Mouse (Mus musculus): ENCODE results near the gene Mgp. TPM values are rescaled to one million over a fixed set of nuclear protein-coding genes. Genes with fewer than 3 reads are reported as not detected.
A peak's percentile ranks its signal among the peaks of the same experiment; 100 is the strongest.

The Mgp gene
- polyA plus RNA-seq, 1 experiment from 2014 or later: 1,851 TPM

DNA sequence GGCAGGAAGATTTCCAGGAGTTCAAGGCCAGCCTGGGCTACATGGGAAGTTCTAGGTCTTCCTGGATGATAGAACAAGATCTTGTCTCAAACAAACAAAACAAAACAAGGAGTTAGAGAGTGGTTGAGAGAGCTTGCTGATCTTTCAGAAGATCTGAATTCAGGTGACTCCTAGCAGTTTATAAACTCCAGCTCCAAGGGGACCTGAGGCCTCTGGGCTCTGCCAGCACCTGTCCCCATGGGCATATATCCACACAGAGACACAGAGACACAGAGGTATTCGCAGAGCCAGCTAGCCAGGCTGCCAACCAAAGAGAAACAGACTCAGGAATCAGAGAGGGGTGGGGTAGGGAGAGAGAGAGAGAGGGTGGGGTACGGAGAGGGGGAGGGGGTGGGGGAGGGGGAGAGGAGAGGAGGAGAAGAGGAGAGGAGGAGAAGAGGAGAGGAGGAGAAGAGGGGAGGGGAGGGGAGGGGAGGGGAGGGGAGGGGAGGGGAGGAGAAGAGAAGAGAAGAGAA is 37.2 kb upstream of the Mgp start:
- Histone ChIP-seq H3K27me3 (replicated peaks; ENCODE audit: insufficient read depth, low read length) (no peaks in the 10 kb centered on the region), H3K27ac (ENCODE audit: low read length) (peak overlapping the region; percentile 57; the same call in 1 of the 2 replicates), H3K36me3 (ENCODE audit: insufficient read depth, low read length) (no peaks in the 10 kb centered on the region), H3K9ac (replicated peaks; ENCODE audit: low read depth) (no peak overlapping the region), H3K9me3 (ENCODE audit: low read length) (no peaks in the 10 kb centered on the region), H3K4me2 (replicated peaks; ENCODE audit: low read depth, low read length) (no peak overlapping the region), H3K4me1 (ENCODE audit: insufficient read depth, low read depth, low read length) (no peaks in the 10 kb centered on the region; the same call in 1 of the 2 replicates), H3K4me3 (ENCODE audit: low read depth, low read length) (no peak overlapping the region)
- 70% methylated on average over 1 of the region's 2 CpGs for WGBS
- no peak for ATAC-seq
- TF ChIP-seq CTCF (IDR thresholded peaks at IDR 0.05) (no peak), EP300 (IDR thresholded peaks at IDR 0.05) (no peak)
- no peak for DNase-seq (ENCODE audit: low spot score)

DNA sequence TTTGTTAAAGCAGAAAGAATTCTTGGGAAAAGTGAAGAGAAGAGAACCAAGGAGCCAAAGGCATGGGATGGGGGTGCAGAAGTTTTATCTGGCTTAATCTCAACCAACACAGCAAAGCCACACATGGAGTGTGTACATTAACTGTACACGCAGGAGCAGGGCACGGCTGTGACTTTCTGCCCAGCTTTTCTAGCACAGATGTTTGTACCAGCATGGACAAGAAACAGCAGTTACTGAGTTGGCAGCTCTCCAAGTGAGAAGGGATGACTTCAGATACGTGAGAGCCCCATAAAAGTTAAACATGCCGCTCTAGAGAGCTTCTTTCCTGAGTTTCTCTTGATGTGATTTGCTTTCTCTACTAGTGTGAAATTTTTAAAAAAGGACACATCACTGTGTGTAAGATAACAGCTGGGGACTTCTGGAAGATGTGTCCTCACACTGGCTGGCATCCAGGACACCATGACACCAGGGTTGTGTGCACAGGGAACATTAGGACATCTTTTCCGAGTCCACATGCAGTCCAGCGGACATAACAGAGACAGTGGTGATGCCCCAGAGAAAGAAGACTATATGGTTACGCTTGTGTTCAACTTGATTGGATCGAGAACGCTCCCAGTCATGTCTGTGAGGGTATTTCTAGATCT is 34.7 kb upstream of the Mgp start:
- H3K9me3 ChIP-seq (ENCODE audit: low read length): no peaks in the 10 kb centered on the region
- no peaks in the 10 kb centered on the region for H3K36me3 ChIP-seq (ENCODE audit: insufficient read depth, low read length)
- peak; percentile 42 for ATAC-seq
- peak overlapping the region; percentile 48 for H3K27ac ChIP-seq (ENCODE audit: low read length)
- no peak overlapping the region for H3K9ac ChIP-seq (replicated peaks; ENCODE audit: low read depth)
- WGBS: 48% methylated on average over 9 of the region's 9 CpGs
- no peaks in the 10 kb centered on the region for H3K27me3 ChIP-seq (replicated peaks; ENCODE audit: insufficient read depth, low read length)
- no peak overlapping the region for H3K4me2 ChIP-seq (replicated peaks; ENCODE audit: low read depth, low read length)
- TF ChIP-seq EP300 (IDR thresholded peaks at IDR 0.05) (peak; percentile 28; the same call in 1 of the 2 replicates), CTCF (IDR thresholded peaks at IDR 0.05) (no peak)
- no peaks in the 10 kb centered on the region; the same call in 1 of the 2 replicates for H3K4me1 ChIP-seq (ENCODE audit: insufficient read depth, low read depth, low read length)
- no peak overlapping the region for H3K4me3 ChIP-seq (ENCODE audit: low read depth, low read length)
- DNase-seq (ENCODE audit: low spot score): peak; percentile 73

GRCm38 (mm10) chr6:136906937-136907293 is 31.3 kb upstream of the Mgp start:
- peak; percentile 81 for DNase-seq (ENCODE audit: low spot score)
- ATAC-seq: peak; percentile 77
- WGBS: 47% methylated on average over 10 of the region's 10 CpGs

DNA sequence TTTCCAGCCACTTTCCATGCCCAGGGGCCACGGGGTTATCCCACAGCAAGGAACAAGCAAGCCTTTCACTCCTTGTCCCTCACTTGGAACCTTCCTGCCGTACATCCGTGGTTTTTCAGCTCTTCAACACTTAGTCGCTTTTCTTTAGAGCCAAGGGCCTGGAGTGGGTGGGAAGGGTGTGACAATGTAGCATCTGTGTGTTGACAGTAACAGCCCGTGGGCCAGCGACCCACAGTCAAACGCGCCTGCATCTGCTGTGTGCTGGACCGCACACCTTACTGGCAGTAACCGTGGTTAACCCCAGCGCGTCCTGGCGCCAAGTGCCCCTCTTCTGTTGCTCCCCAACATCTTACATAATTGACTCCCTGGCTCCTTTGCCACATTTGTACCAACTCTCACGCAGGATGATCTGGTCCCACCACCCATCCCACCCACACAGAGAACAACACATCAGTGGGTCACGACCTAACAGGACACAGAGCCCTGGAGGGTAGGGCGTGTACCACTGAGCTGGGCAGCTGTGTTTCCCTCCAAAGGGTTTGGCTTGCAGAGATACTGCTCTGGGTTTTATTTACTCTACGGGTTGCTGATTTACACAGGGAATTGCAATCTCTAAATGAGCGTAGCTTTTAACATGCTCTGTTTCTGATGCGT is 30.8 kb upstream of the Mgp start:
- H3K9me3 ChIP-seq (ENCODE audit: low read length): no peaks in the 10 kb centered on the region
- H3K36me3 ChIP-seq (ENCODE audit: insufficient read depth, low read length): no peaks in the 10 kb centered on the region
- no peak overlapping the region for H3K9ac ChIP-seq (replicated peaks; ENCODE audit: low read depth)
- H3K27me3 ChIP-seq (replicated peaks; ENCODE audit: insufficient read depth, low read length): no peaks in the 10 kb centered on the region
- peak overlapping the region; percentile 77 for H3K27ac ChIP-seq (ENCODE audit: low read length)
- H3K4me2 ChIP-seq (replicated peaks; ENCODE audit: low read depth, low read length): no peak overlapping the region
- no peaks in the 10 kb centered on the region; the same call in 1 of the 2 replicates for H3K4me1 ChIP-seq (ENCODE audit: insufficient read depth, low read depth, low read length)
- peak; percentile 29 for ATAC-seq
- no peak overlapping the region for H3K4me3 ChIP-seq (ENCODE audit: low read depth, low read length)
- no peak for TF ChIP-seq CTCF (IDR thresholded peaks at IDR 0.05)
- no peak for TF ChIP-seq EP300 (IDR thresholded peaks at IDR 0.05)
- no peak for DNase-seq (ENCODE audit: low spot score)
- WGBS: 54% methylated on average over 19 of the region's 19 CpGs

More at GRCm38 (mm10) chr6:136906937-136907293, 31.3 kb upstream of the Mgp start:
- no peak overlapping the region for H3K4me3 ChIP-seq (ENCODE audit: low read depth, low read length)
- H3K9me3 ChIP-seq (ENCODE audit: low read length): no peaks in the 10 kb centered on the region
- H3K4me2 ChIP-seq (replicated peaks; ENCODE audit: low read depth, low read length): no peak overlapping the region
- H3K36me3 ChIP-seq (ENCODE audit: insufficient read depth, low read length): no peaks in the 10 kb centered on the region
- H3K4me1 ChIP-seq (ENCODE audit: insufficient read depth, low read depth, low read length): no peaks in the 10 kb centered on the region; the same call in 1 of the 2 replicates
- H3K9ac ChIP-seq (replicated peaks; ENCODE audit: low read depth): no peak overlapping the region
- H3K27ac ChIP-seq (ENCODE audit: low read length): peak overlapping the region; percentile 77
- no peaks in the 10 kb centered on the region for H3K27me3 ChIP-seq (replicated peaks; ENCODE audit: insufficient read depth, low read length)
- TF ChIP-seq CTCF (IDR thresholded peaks at IDR 0.05) (no peak), EP300 (IDR thresholded peaks at IDR 0.05) (peak; percentile 65)

DNA sequence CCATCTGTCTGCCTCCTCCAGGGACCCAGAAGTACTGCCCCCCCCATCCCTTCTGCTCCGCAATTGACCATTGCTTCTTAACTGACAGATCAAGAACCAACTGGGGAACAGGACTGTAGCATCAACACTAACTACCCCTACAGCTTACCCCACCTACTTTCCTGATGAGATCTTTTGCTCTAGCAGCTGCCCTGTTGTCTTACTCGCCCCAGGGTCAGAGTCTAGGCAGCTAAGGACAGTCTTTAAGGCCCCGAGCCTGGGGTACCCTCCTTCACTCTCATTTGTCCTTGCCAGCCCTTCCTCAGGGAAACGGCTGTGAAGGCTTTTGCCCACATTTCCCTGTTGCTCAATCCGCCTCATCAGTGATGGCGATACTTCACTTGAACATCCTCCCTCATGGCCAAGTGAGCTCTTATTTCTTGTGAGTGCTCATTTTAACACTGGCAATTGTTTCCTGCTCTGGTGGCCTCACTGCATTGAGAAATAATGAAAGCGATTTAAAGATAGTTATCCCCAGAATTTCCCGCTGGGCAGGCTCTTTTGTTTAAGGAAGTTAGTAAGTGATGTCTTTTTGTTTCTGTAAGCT is 28.4 kb upstream of the Mgp start:
- peak overlapping the region; percentile 40 for H3K27ac ChIP-seq (ENCODE audit: low read length)
- WGBS: 36% methylated on average over 8 of the region's 8 CpGs
- DNase-seq (ENCODE audit: low spot score): peak; percentile 73

GRCm38 (mm10) chr6:136902527-136902926 is 26.9 kb upstream of the Mgp start:
- no peak overlapping the region for H3K9ac ChIP-seq (replicated peaks; ENCODE audit: low read depth)
- H3K27me3 ChIP-seq (replicated peaks; ENCODE audit: insufficient read depth, low read length): no peaks in the 10 kb centered on the region
- 83% methylated on average over 9 of the region's 9 CpGs for WGBS
- DNase-seq (ENCODE audit: low spot score) (no peak), ATAC-seq (no peak)
- TF ChIP-seq CTCF (IDR thresholded peaks at IDR 0.05) (no peak), EP300 (IDR thresholded peaks at IDR 0.05) (no peak)
- H3K4me3 ChIP-seq (ENCODE audit: low read depth, low read length): no peak overlapping the region
- H3K27ac ChIP-seq (ENCODE audit: low read length): no peak overlapping the region
- no peak overlapping the region for H3K4me2 ChIP-seq (replicated peaks; ENCODE audit: low read depth, low read length)
- H3K9me3 ChIP-seq (ENCODE audit: low read length): no peaks in the 10 kb centered on the region
- H3K4me1 ChIP-seq (ENCODE audit: insufficient read depth, low read depth, low read length): no peaks in the 10 kb centered on the region
- H3K36me3 ChIP-seq (ENCODE audit: insufficient read depth, low read length): no peaks in the 10 kb centered on the region

More for the DNA sequence above, 28.4 kb upstream of the Mgp start:
- no peak overlapping the region for H3K9ac ChIP-seq (replicated peaks; ENCODE audit: low read depth)
- no peak overlapping the region for H3K4me3 ChIP-seq (ENCODE audit: low read depth, low read length)
- H3K4me2 ChIP-seq (replicated peaks; ENCODE audit: low read depth, low read length): no peak overlapping the region
- ATAC-seq: peak; percentile 15; the same call in 1 of the 2 replicates
- H3K4me1 ChIP-seq (ENCODE audit: insufficient read depth, low read depth, low read length): no peaks in the 10 kb centered on the region
- H3K27me3 ChIP-seq (replicated peaks; ENCODE audit: insufficient read depth, low read length): no peaks in the 10 kb centered on the region
- H3K36me3 ChIP-seq (ENCODE audit: insufficient read depth, low read length): no peaks in the 10 kb centered on the region
- H3K9me3 ChIP-seq (ENCODE audit: low read length): no peaks in the 10 kb centered on the region
- TF ChIP-seq CTCF (IDR thresholded peaks at IDR 0.05): no peak
- no peak for TF ChIP-seq EP300 (IDR thresholded peaks at IDR 0.05)
